9 mouse cellular contexts compared by ENCODE assay signal in the genomic region with DNA sequence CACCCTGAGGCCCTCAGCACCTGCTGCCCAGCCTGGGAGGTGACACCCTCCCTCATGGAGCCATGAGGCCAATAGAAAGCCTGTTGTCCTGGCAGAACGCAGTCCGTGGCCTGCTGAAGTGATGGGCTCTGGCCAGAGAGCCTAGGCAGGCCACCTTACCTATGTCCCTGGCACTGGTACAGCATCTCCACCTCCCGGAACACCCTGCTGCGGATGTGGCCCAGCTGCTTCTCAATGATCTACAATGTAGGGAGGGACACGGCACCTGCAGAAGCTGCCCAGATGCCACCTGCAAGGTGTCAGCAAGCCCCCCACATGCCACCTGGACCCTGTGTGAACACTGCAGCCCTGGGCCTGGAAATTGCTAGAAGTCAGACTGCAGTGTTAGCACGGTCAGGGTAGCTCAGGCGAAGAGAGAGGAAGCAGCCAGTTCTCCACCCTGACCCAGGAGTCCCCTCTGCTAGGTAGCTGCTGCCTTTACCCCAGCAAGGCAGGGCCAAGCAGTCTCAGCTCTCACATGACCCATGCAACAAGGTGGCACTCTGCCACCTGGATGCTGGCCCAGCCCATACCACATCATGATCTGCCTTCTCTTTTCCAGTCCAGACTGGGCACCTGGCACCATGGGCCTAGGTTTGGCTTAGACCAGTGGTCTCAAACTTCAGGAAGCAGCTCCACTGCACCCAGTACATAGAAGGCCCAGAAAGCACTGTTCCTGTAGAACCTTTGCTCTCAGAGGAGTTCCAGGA. TPM values are rescaled to one million over a fixed set of nuclear protein-coding genes. Genes with fewer than 3 reads are reported as not detected.
DNase-seq lines count a peak whose midpoint lies in the region; ATAC-seq and TF ChIP-seq lines count a peak whose summit lies in the region.
"Had no signal": no experiment of that assay in that cellular context is flagged by ENCODE, and none has a peak within 500 bp of the region (broad histone marks: within the 10 kb centered on the region; RNA-seq: fewer than 3 reads in every experiment).

No protein-coding gene starts in this region.

- H3K36me3 ChIP-seq in kidney, embryonic 14.5 days (ENCODE audit: control insufficient read depth, insufficient read depth, low read length), result peaks cover 81% of the 10 kb centered on the region

- peaks cover 37% of the 10 kb centered on the region for H3K4me1 ChIP-seq in kidney, embryonic 14.5 days (ENCODE audit: control insufficient read depth, insufficient read depth, low read length)
- H3K4me1 ChIP-seq in lung, adult 2 months (ENCODE audit: control insufficient read depth, insufficient read depth, low read length), result peaks cover 73% of the 10 kb centered on the region

- H3K27me3 ChIP-seq in kidney, embryonic 14.5 days (ENCODE audit: control insufficient read depth, insufficient read depth, low read length), result no peaks in the 10 kb centered on the region

- no peaks in the 10 kb centered on the region for H3K9me3 ChIP-seq in kidney, embryonic 14.5 days (ENCODE audit: control insufficient read depth, low read length)

- peak; percentile 97 for DNase-seq in kidney, adult 11 months
- DNase-seq in adrenal gland, postnatal 14 days, result peak; percentile 81
- peak; percentile 72 for DNase-seq in gastrocnemius, postnatal 10 days
- DNase-seq in lung, adult 2 months, result peak; percentile 76
- DNase-seq in thymus, adult 18-20 months, result no peak
- no peak for DNase-seq in left cerebral cortex, postnatal 25 days (ENCODE audit: low spot score in 2 of 2)
- no peak for DNase-seq in urinary bladder, postnatal 25 days (ENCODE audit: low spot score)
- DNase-seq: right cerebral cortex, adult 18-20 months had no signal

- H3K4me2 ChIP-seq in kidney, embryonic 14.5 days (replicated peaks; ENCODE audit: low read depth, low read length), result no peak overlapping the region

- TF ChIP-seq CTCF in lung, adult 2 months (IDR thresholded peaks at IDR 0.05; ENCODE audit: insufficient read depth, low read length), result no peak

- H3K9ac ChIP-seq in kidney, embryonic 14.5 days (ENCODE audit: low read depth, low read length), result no peak overlapping the region

- intact Hi-C loops in left cerebral cortex, postnatal 25 days (cut with DNase I), result no loop called here

- TF ChIP-seq POLR2A in lung, adult 2 months (IDR thresholded peaks at IDR 0.05; ENCODE audit: borderline replicate concordance, extremely low read depth, low read depth, low read length), result no peak; the same call in 1 of the 2 replicates

- H3K4me3 ChIP-seq in kidney, embryonic 14.5 days (ENCODE audit: low read length), result no peak overlapping the region
- no peak overlapping the region for H3K4me3 ChIP-seq in lung, adult 2 months (replicated peaks; ENCODE audit: extremely low read depth, low read depth, low read length)

- H3K27ac ChIP-seq in kidney, embryonic 14.5 days (ENCODE audit: low read depth, low read length), result no peak overlapping the region

- 98% methylated on average over 7 of the region's 7 CpGs for WGBS in kidney, embryonic 14.5 days
- 65% methylated on average over 7 of the region's 7 CpGs for WGBS in lung, adult 2 months

- no peak for ATAC-seq in kidney, embryonic 14.5 days (ENCODE audit: low FRiP score, low TSS enrichment)

RNA-seq across cellular contexts. Expression of gene Mknk2, which starts 8.0 kb away (rescaled TPM):
- polyA plus RNA-seq in kidney, embryonic 14.5 days (2014; fragmentation: Nextera tagmentation; extraction: Ambion mirVana), result 68.1 and 99.2 TPM in 2 replicates
- total RNA-seq in adrenal gland, postnatal 14 days (2021), result 224 and 226 TPM in 2 replicates
- 100 to 1,000 TPM; 142 to 160 TPM for total RNA-seq in gastrocnemius, postnatal 10 days (2021)
- polyA plus RNA-seq in lung, adult 2 months (2012; rRNA removed), result 267 and 338 TPM in 2 replicates
- 10 to 100 TPM; 35.3 to 44.0 TPM for total RNA-seq in left cerebral cortex, postnatal 25 days (2021)

RNA-seq across cellular contexts. Expression of gene Btbd2, which starts 13.0 kb away (rescaled TPM):
- 63.4 and 80.2 TPM in 2 replicates for polyA plus RNA-seq in kidney, embryonic 14.5 days (2014; fragmentation: Nextera tagmentation; extraction: Ambion mirVana)
- 53.5 and 58.0 TPM in 2 replicates for total RNA-seq in adrenal gland, postnatal 14 days (2021)
- 10 to 100 TPM; 39.9 to 40.3 TPM for total RNA-seq in gastrocnemius, postnatal 10 days (2021)
- 87.0 and 91.3 TPM in 2 replicates for polyA plus RNA-seq in lung, adult 2 months (2012; rRNA removed)
- 10 to 100 TPM; 91.7 to 92.7 TPM for total RNA-seq in left cerebral cortex, postnatal 25 days (2021)

RNA-seq across cellular contexts. Expression of gene Mob3a, which starts 31.9 kb away (rescaled TPM):
- 23.3 and 34.4 TPM in 2 replicates for polyA plus RNA-seq in kidney, embryonic 14.5 days (2014; fragmentation: Nextera tagmentation; extraction: Ambion mirVana)
- 12.8 and 24.1 TPM in 2 replicates for total RNA-seq in adrenal gland, postnatal 14 days (2021)
- 10 to 100 TPM in 1 of 2 experiments, 1 to 10 TPM in 1; 8.6 to 13.1 TPM for total RNA-seq in gastrocnemius, postnatal 10 days (2021)
- polyA plus RNA-seq in lung, adult 2 months (2012; rRNA removed), result 51.5 and 52.4 TPM in 2 replicates
- 10 to 100 TPM; 13.4 to 15.8 TPM for total RNA-seq in left cerebral cortex, postnatal 25 days (2021)

RNA-seq across cellular contexts. Expression of gene Izumo4, which starts 32.1 kb away (rescaled TPM):
- 8.5 and 14.6 TPM in 2 replicates for polyA plus RNA-seq in kidney, embryonic 14.5 days (2014; fragmentation: Nextera tagmentation; extraction: Ambion mirVana)
- total RNA-seq in adrenal gland, postnatal 14 days (2021), result 12.1 and 12.6 TPM in 2 replicates
- total RNA-seq in gastrocnemius, postnatal 10 days (2021), result 1 to 10 TPM; 4.3 to 6.1 TPM
- 61.9 and 70.8 TPM in 2 replicates for polyA plus RNA-seq in lung, adult 2 months (2012; rRNA removed)
- total RNA-seq in left cerebral cortex, postnatal 25 days (2021), result 10 to 100 TPM; 35.9 to 42.5 TPM

RNA-seq across cellular contexts. Expression of gene Csnk1g2, which starts 47.3 kb away (rescaled TPM):
- polyA plus RNA-seq in kidney, embryonic 14.5 days (2014; fragmentation: Nextera tagmentation; extraction: Ambion mirVana), result 127 and 134 TPM in 2 replicates
- total RNA-seq in adrenal gland, postnatal 14 days (2021), result 105 and 108 TPM in 2 replicates
- total RNA-seq in gastrocnemius, postnatal 10 days (2021), result 100 to 1,000 TPM; 121 to 141 TPM
- 246 and 276 TPM in 2 replicates for polyA plus RNA-seq in lung, adult 2 months (2012; rRNA removed)
- 100 to 1,000 TPM; 222 to 247 TPM for total RNA-seq in left cerebral cortex, postnatal 25 days (2021)

Comparison
In these comparisons a context has a peak if more than half of its experiments do, and no peak if none do; other contexts are left out.
1. DNase-seq: peak in kidney, adult 11 months (single experiment), adrenal gland, postnatal 14 days (single experiment), gastrocnemius, postnatal 10 days (single experiment) and lung, adult 2 months (single experiment); none in thymus, adult 18-20 months (0 of 2), left cerebral cortex, postnatal 25 days (0 of 2) and urinary bladder, postnatal 25 days (single experiment).